Mouse (Mus musculus) kidney, embryonic 15.5 days (tissue): ENCODE measurements at regions not wholly inside any gene's neighbourhood (a gene's known extent, or its start where the extent isn't known, plus 50 kb on each side); places are given as distances from the start of the nearest gene placed in this dataset.

Source experiments
- ATAC-seq: fragments of 200-750 bp; cut with Nextera tagmentation; replicated peaks from 2 replicates; pipeline ENCODE4 v1.8.0; 2017; ENCODE audit warnings: moderate TSS enrichment; ENCODE audit not compliant: low FRiP score
- H3K27ac ChIP-seq: fragments of 300-500 bp; sonication (generic); 2 replicates; pipeline ENCODE4 v1.5.1; 2015; ENCODE audit warnings: mild to moderate bottlenecking, inconsistent platforms
- H3K27me3 ChIP-seq: fragments of 300-500 bp; sonication (generic); 2 replicates; pipeline ENCODE4 v1.6.1; 2015; ENCODE audit warnings: inconsistent platforms
- H3K36me3 ChIP-seq: fragments of 300-500 bp; sonication (generic); 2 replicates; pipeline ENCODE4 v1.6.1; 2015; ENCODE audit warnings: inconsistent platforms
- H3K4me1 ChIP-seq: fragments of 300-500 bp; sonication (generic); 2 replicates; pipeline ENCODE4 v1.6.1; 2015; ENCODE audit warnings: inconsistent platforms
- H3K4me2 ChIP-seq: fragments of 300-500 bp; sonication (generic); 2 replicates; pipeline ENCODE4 v1.6.1; 2015; ENCODE audit warnings: moderate library complexity, mild to moderate bottlenecking, inconsistent platforms
- H3K4me3 ChIP-seq: fragments of 300-500 bp; sonication (generic); replicated peaks from 2 replicates; pipeline ENCODE4 v1.5.1; 2015; ENCODE audit warnings: mild to moderate bottlenecking, inconsistent platforms
- H3K9ac ChIP-seq: fragments of 300-500 bp; sonication (generic); 2 replicates; pipeline ENCODE4 v1.6.1; 2015; ENCODE audit warnings: mild to moderate bottlenecking, inconsistent platforms
- H3K9me3 ChIP-seq: fragments of 300-500 bp; sonication (generic); replicated peaks from 2 replicates; pipeline ENCODE4 v1.6.1; 2016; ENCODE audit warnings: inconsistent platforms
- WGBS: fragments of 180-500 bp; shearing (Covaris S2); methylation state at CpG from one replicate; pipeline ENCODE4 v1.1.7; 2015; ENCODE audit warnings: mixed read lengths; 5-methylcytosine and 5-hydroxymethylcytosine counted together

DNA sequence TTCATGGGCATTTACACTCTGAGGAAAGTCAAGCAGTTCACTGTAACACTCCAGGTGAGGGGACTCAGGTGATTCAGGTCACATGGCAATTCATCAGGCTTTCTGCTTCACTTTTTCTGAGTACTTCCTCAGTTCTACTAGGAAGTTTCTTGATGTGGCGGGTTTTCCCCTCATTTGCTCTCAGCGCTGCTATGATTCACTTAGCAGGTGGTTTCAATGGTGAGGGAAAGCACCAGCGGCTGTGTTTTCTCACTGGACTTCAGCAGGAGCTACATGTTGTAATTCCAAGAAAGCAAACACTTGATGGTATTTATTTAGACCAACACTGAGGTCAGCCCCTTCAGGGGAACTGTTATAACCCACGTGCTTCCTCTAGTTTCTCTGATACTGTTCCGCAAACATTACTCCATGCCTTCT is 229.4 kb downstream of the Gm7489 start:
- no peaks in the 10 kb centered on the region for H3K36me3 ChIP-seq
- no peaks in the 10 kb centered on the region for H3K9me3 ChIP-seq
- no peak overlapping the region for H3K27ac ChIP-seq
- H3K9ac ChIP-seq = no peak overlapping the region
- ATAC-seq = no peak
- 70% methylated on average over 5 of the region's 5 CpGs for WGBS
- no peaks in the 10 kb centered on the region for H3K4me1 ChIP-seq
- no peak overlapping the region for H3K4me3 ChIP-seq
- H3K4me2 ChIP-seq = no peak overlapping the region
- H3K27me3 ChIP-seq = no peaks in the 10 kb centered on the region

DNA sequence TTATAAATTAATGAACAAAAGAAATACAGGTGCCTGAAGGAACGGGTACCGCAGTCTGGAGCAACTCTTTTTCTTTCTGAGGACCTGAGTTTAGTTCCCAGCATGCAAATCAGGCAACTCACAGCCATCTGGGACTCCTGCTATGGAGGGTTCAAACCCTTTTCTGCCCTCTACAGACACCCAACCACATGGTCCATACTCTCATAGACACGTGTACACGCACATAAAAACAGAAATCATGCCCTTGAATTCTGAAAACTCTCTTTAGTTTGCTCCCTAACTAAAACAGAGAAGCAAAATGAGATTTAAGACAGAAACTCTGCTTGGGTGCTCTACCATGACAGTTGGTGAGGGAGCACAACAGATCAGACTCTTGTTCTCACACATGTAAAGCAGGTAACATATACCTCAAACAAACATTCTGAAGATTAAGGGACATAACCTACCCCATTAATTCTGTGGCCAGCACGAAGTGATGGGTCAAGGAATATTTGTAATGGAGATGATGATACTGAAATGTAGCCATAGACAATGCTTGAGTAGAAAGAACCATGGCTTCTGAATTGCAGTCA is 233.3 kb downstream of the Gm7489 start:
- peak; percentile 60; the same call in 1 of the 2 replicates for ATAC-seq

GRCm38 (mm10) chr15:54120456-54120855 is 235.8 kb downstream of the Gm7489 start:
- H3K27ac ChIP-seq = no peak overlapping the region
- ATAC-seq = no peak
- WGBS = 91% methylated on average over 3 of the region's 3 CpGs
- no peaks in the 10 kb centered on the region for H3K36me3 ChIP-seq
- H3K9me3 ChIP-seq = no peaks in the 10 kb centered on the region
- no peak overlapping the region for H3K4me2 ChIP-seq
- no peaks in the 10 kb centered on the region for H3K27me3 ChIP-seq
- H3K9ac ChIP-seq = no peak overlapping the region
- H3K4me1 ChIP-seq = no peaks in the 10 kb centered on the region
- H3K4me3 ChIP-seq = no peak overlapping the region

More for the DNA sequence above, 233.3 kb downstream of the Gm7489 start:
- H3K4me2 ChIP-seq = no peak overlapping the region
- H3K4me3 ChIP-seq = no peak overlapping the region
- no peaks in the 10 kb centered on the region for H3K27me3 ChIP-seq
- no peaks in the 10 kb centered on the region for H3K4me1 ChIP-seq
- no peaks in the 10 kb centered on the region for H3K36me3 ChIP-seq
- H3K27ac ChIP-seq = no peak overlapping the region
- no peaks in the 10 kb centered on the region for H3K9me3 ChIP-seq
- no peak overlapping the region for H3K9ac ChIP-seq
- WGBS = 59% methylated on average over 5 of the region's 5 CpGs

- Histone ChIP-seq H3K4me2 (no peak overlapping the region), H3K4me3 (no peak overlapping the region), H3K9me3 (no peaks in the 10 kb centered on the region), H3K27ac (no peak overlapping the region), H3K4me1 (no peaks in the 10 kb centered on the region), H3K27me3 (no peaks in the 10 kb centered on the region), H3K9ac (no peak overlapping the region), H3K36me3 (no peaks in the 10 kb centered on the region)
- WGBS = 24% methylated on average over 1 of the region's 1 CpGs
- ATAC-seq = 0 out of 2 replicates have a peak, but pooled peaks have one; percentile 56
Measured at GRCm38 (mm10) chr15:54164350-54164749, 279.6 kb downstream of the Gm7489 start.

DNA sequence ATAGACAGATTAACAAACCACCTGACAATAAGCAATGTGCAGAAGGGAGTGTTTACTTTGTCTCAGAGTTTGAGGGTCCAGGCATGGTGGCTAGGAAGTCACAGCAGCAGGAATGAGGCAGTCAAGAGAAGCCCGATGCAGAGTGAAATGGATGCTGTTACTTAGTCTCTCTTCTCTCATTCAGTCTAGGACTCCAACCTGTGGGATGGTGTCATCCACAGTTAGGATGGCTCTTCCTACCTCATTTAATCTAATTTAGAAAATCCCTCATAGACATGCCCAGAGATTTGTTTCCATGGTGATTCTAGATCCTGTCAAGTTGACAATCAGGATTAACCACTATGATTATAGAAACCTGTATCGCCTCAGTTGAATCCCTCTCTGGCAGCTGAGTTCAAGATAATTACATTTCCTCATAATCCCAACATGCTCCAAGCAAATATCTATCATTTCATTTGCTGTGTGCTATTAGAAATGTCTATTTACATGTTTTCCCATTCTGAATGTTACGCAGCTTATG is 283.2 kb downstream of the Gm7489 start:
- no peaks in the 10 kb centered on the region for H3K4me1 ChIP-seq
- no peak overlapping the region for H3K9ac ChIP-seq
- no peaks in the 10 kb centered on the region for H3K9me3 ChIP-seq
- no peak overlapping the region for H3K4me3 ChIP-seq
- no peak for ATAC-seq
- H3K27me3 ChIP-seq = no peaks in the 10 kb centered on the region
- no peak overlapping the region for H3K4me2 ChIP-seq
- no peak overlapping the region for H3K27ac ChIP-seq
- WGBS = 87% methylated on average over 3 of the region's 3 CpGs
- H3K36me3 ChIP-seq = no peaks in the 10 kb centered on the region

- no peak overlapping the region for H3K4me2 ChIP-seq
- H3K36me3 ChIP-seq = no peaks in the 10 kb centered on the region
- H3K4me3 ChIP-seq = no peak overlapping the region
- no peaks in the 10 kb centered on the region for H3K4me1 ChIP-seq
- 83% methylated on average over 2 of the region's 2 CpGs for WGBS
- H3K9ac ChIP-seq = no peak overlapping the region
- H3K9me3 ChIP-seq = no peaks in the 10 kb centered on the region
- no peaks in the 10 kb centered on the region for H3K27me3 ChIP-seq
- no peak overlapping the region for H3K27ac ChIP-seq
- ATAC-seq = no peak
Measured at GRCm38 (mm10) chr15:54177221-54177620, 292.5 kb downstream of the Gm7489 start.

DNA sequence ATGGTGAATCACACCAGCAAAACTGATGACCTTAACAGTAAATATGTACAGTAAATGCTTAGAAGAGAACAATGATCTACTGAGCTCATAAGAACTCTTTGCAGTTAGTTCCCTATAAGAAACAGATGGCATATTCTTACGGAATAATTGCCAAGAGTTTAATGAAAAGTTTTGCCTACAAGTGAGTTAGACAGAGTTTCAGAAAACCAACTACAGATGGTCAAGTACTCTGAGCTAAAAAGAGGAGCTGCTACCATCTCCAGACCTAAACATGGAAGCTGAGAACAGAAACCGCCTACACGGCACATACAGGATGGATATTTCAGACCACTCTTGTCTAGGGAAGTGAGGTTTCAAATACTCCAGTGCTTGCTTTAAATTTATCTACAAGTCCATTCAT is 293.1 kb downstream of the Gm7489 start:
- no peak overlapping the region for H3K4me2 ChIP-seq
- ATAC-seq = no peak
- WGBS = 93% methylated on average over 3 of the region's 3 CpGs

More for the DNA sequence above, 293.1 kb downstream of the Gm7489 start:
- H3K4me1 ChIP-seq = no peaks in the 10 kb centered on the region
- no peaks in the 10 kb centered on the region for H3K9me3 ChIP-seq
- H3K4me3 ChIP-seq = no peak overlapping the region
- H3K36me3 ChIP-seq = no peaks in the 10 kb centered on the region
- no peak overlapping the region for H3K27ac ChIP-seq
- no peaks in the 10 kb centered on the region for H3K27me3 ChIP-seq
- H3K9ac ChIP-seq = no peak overlapping the region
